Mouse (Mus musculus) embryonic facial prominence, embryonic 13.5 days (tissue): ENCODE measurements at regions not wholly inside any gene's neighbourhood (a gene's known extent, or its start where the extent isn't known, plus 50 kb on each side); places are given as distances from the start of the nearest gene placed in this dataset.

ENCODE experiments used
- ATAC-seq: fragments of 200-750 bp; cut with Nextera tagmentation; 2 replicates; pipeline ENCODE4 v1.8.0; 2017; ENCODE audit warnings: low read depth; ENCODE audit not compliant: insufficient number of reproducible peaks, insufficient read depth, low FRiP score, low TSS enrichment
- H3K27ac ChIP-seq: fragments of 300-500 bp; sonication (generic); 2 replicates; pipeline ENCODE4 v1.5.1; 2015; ENCODE audit warnings: moderate library complexity, mild to moderate bottlenecking, inconsistent platforms
- H3K27me3 ChIP-seq: fragments of 300-500 bp; sonication (generic); 2 replicates; pipeline ENCODE4 v1.6.1; 2015; ENCODE audit warnings: mild to moderate bottlenecking, inconsistent platforms
- H3K36me3 ChIP-seq: fragments of 300-500 bp; sonication (generic); 2 replicates; pipeline ENCODE4 v1.6.1; 2015; ENCODE audit warnings: mild to moderate bottlenecking, inconsistent platforms
- H3K4me1 ChIP-seq: fragments of 300-500 bp; sonication (generic); 2 replicates; pipeline ENCODE4 v1.6.1; 2015; ENCODE audit warnings: inconsistent platforms
- H3K4me2 ChIP-seq: fragments of 300-500 bp; sonication (generic); 2 replicates; pipeline ENCODE4 v1.6.1; 2015; ENCODE audit warnings: moderate library complexity, mild to moderate bottlenecking, inconsistent platforms
- H3K4me3 ChIP-seq: fragments of 300-500 bp; sonication (generic); 2 replicates; pipeline ENCODE4 v1.5.1; 2015; ENCODE audit warnings: mild to moderate bottlenecking, inconsistent platforms
- H3K9ac ChIP-seq: fragments of 300-500 bp; sonication (generic); 2 replicates; pipeline ENCODE4 v1.6.1; 2015; ENCODE audit warnings: mild to moderate bottlenecking, inconsistent platforms
- H3K9me3 ChIP-seq: fragments of 300-500 bp; sonication (generic); 2 replicates; pipeline ENCODE4 v1.6.1; 2016; ENCODE audit warnings: inconsistent platforms
- WGBS: fragments of 180-500 bp; shearing (Covaris S2); methylation state at CpG from one replicate; pipeline ENCODE4 v1.1.7; 2015; ENCODE audit warnings: mixed read lengths; 5-methylcytosine and 5-hydroxymethylcytosine counted together

DNA sequence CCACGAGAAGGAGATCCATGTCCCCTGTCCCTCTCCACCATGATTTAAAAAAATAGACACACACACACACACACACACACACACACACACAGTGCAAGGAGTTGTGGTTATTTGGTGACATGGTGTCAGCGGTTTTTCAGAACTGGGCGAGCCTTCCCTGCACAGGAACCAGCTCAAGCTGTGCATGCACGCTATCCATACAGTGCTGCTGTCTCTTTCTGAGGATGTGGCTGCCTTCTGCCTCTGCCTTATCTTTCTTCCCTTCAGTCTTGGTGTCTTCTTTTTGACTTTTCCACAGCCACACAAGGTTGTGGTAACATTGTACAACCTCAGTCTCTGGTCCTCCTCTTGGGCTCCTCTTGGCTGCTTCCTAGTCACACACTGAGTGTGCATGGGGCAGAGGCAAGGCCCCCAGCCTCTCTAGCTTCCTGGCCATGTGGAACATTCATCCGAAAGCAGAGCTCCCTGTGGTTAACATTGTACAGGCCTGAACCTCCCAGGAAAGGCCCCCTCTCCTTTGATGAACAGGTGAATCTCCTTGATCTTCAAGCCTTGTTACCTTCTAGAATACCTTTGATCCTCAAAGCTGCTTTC is 157.6 kb downstream of the Gadd45g start:
- Histone ChIP-seq H3K27ac (no peak overlapping the region), H3K27me3 (no peaks in the 10 kb centered on the region), H3K9me3 (no peaks in the 10 kb centered on the region), H3K9ac (no peak overlapping the region), H3K4me2 (no peak overlapping the region), H3K4me3 (no peak overlapping the region), H3K4me1 (peaks cover 15% of the 10 kb centered on the region), H3K36me3 (no peaks in the 10 kb centered on the region)
- no peak for ATAC-seq
- 80% methylated on average over 5 of the region's 5 CpGs for WGBS

- H3K9ac ChIP-seq, result no peak overlapping the region
- H3K4me1 ChIP-seq, result no peaks in the 10 kb centered on the region
- H3K9me3 ChIP-seq, result no peaks in the 10 kb centered on the region
- no peaks in the 10 kb centered on the region for H3K27me3 ChIP-seq
- H3K4me2 ChIP-seq, result no peak overlapping the region
- no peak for ATAC-seq
- H3K4me3 ChIP-seq, result no peak overlapping the region
- H3K36me3 ChIP-seq, result no peaks in the 10 kb centered on the region
- 50% methylated on average over 6 of the region's 6 CpGs for WGBS
- H3K27ac ChIP-seq, result no peak overlapping the region
Measured at GRCm38 (mm10) chr13:52007585-52008395, 161.3 kb downstream of the Gadd45g start.

- H3K4me1 ChIP-seq, result peaks cover 4% of the 10 kb centered on the region; the same call in 1 of the 2 replicates
- no peak overlapping the region for H3K27ac ChIP-seq
- no peak overlapping the region for H3K9ac ChIP-seq
- H3K36me3 ChIP-seq, result no peaks in the 10 kb centered on the region
- H3K4me3 ChIP-seq, result no peak overlapping the region
- no peak overlapping the region for H3K4me2 ChIP-seq
- no peaks in the 10 kb centered on the region for H3K27me3 ChIP-seq
- no peaks in the 10 kb centered on the region for H3K9me3 ChIP-seq
- 85% methylated on average over 4 of the region's 4 CpGs for WGBS
- no peak for ATAC-seq
Measured at GRCm38 (mm10) chr13:52009231-52009630, 162.8 kb downstream of the Gadd45g start.

GRCm38 (mm10) chr13:52009766-52010165 is 163.3 kb downstream of the Gadd45g start:
- no peak for ATAC-seq
- 85% methylated on average over 6 of the region's 6 CpGs for WGBS
- H3K27me3 ChIP-seq, result no peaks in the 10 kb centered on the region

DNA sequence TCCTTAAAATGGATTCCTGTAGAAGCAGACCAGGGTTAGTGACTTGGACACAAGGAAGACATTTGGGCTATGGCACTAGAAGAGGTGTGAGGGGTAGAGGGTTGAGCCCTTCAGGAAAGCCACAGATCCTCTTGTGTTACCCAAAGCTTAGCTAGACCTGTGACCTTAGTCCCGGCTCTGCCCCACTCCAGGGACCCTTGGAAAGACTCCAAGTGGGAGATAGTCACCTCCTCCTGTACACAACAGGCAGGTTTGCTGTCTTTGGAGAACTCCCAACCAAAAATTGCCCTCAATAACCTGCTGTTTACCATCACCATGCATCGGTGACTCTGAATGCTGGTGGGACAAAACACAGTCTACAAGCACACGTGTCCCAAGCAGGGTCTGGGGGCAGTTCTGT is 164.5 kb downstream of the Gadd45g start:
- no peak overlapping the region for H3K27ac ChIP-seq
- H3K4me1 ChIP-seq, result peaks cover 19% of the 10 kb centered on the region
- no peak overlapping the region for H3K9ac ChIP-seq
- no peak overlapping the region for H3K4me3 ChIP-seq
- H3K36me3 ChIP-seq, result no peaks in the 10 kb centered on the region
- H3K9me3 ChIP-seq, result no peaks in the 10 kb centered on the region
- WGBS, result 79% methylated on average over 3 of the region's 3 CpGs
- H3K4me2 ChIP-seq, result no peak overlapping the region
- no peaks in the 10 kb centered on the region for H3K27me3 ChIP-seq
- no peak for ATAC-seq

More at GRCm38 (mm10) chr13:52009766-52010165, 163.3 kb downstream of the Gadd45g start:
- Histone ChIP-seq H3K4me2 (no peak overlapping the region), H3K4me1 (peaks cover 7% of the 10 kb centered on the region), H3K4me3 (no peak overlapping the region), H3K27ac (no peak overlapping the region), H3K9ac (no peak overlapping the region), H3K9me3 (no peaks in the 10 kb centered on the region), H3K36me3 (no peaks in the 10 kb centered on the region)

DNA sequence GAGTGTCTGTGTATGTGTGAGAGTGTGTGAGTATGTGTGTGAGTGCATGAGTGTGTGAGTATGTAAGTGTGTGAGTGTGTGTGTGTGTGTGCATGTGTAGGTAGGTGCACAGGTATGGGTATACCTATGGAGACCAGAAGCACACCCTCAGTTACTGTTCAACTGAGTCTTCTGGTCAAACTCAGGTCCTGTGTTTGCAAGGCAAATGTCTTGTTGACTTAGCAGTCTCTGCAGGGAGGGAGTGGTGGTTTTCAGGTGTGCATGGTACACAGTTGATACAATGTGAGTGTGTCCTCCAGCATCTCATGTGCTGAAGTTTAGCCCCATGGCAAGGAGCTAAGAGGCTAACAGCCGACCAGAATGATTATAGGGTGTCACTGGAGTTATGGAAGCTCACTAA is 166.7 kb downstream of the Gadd45g start:
- Histone ChIP-seq H3K4me3 (no peak overlapping the region), H3K9ac (no peak overlapping the region), H3K4me2 (no peak overlapping the region), H3K4me1 (peaks cover 33% of the 10 kb centered on the region), H3K27me3 (no peaks in the 10 kb centered on the region), H3K9me3 (no peaks in the 10 kb centered on the region), H3K36me3 (no peaks in the 10 kb centered on the region), H3K27ac (no peak overlapping the region)
- no peak for ATAC-seq
- 67% methylated on average over 1 of the region's 1 CpGs for WGBS

DNA sequence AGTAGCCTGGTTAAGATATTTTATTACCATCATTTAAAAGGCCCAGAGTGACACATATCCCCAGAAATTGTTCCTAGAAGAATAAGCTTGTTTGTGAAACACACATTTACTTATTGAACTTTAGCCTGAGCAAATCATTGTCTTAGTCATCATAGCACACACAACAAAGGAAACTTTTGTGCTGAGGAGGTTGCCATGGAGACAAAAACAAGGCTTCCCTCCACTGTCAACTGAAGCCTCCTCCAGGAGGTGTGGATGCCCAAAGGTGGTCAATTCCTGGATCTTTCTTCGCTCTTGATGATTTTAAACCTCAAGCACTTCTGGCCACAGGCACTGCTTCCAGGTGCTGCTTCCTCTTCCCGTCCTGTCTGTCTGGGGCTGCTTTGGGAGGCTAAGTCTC is 167.3 kb downstream of the Gadd45g start:
- Histone ChIP-seq H3K4me2 (no peak overlapping the region), H3K4me3 (no peak overlapping the region), H3K36me3 (no peaks in the 10 kb centered on the region), H3K9me3 (no peaks in the 10 kb centered on the region), H3K9ac (no peak overlapping the region), H3K27ac (no peak overlapping the region), H3K27me3 (no peaks in the 10 kb centered on the region), H3K4me1 (peaks cover 33% of the 10 kb centered on the region)
- ATAC-seq, result no peak
- 59% methylated on average over 2 of the region's 2 CpGs for WGBS

DNA sequence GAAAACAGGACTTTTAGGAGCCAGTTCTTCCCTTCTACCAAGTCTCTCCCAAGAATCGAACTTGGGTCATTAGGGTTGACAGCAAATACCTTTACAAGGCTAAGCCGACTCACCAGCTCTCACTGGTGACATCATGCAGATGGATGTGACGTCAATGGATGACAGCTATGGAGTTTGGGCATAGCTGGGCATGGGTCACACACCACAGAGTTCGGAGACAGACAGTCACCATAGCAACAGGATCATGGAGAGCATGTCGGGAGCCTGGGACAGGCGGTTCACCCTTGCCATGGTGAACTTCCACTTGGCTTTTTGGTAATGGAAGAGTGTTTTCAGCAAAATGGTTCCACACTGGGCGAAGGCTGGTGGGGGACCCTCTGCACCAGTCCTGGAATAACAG is 168.1 kb downstream of the Gadd45g start:
- 63% methylated on average over 7 of the region's 7 CpGs for WGBS
- Histone ChIP-seq H3K4me2 (no peak overlapping the region), H3K36me3 (no peaks in the 10 kb centered on the region), H3K9ac (no peak overlapping the region), H3K9me3 (no peaks in the 10 kb centered on the region), H3K27ac (peak overlapping the region; percentile 77), H3K4me1 (peaks cover 33% of the 10 kb centered on the region), H3K27me3 (no peaks in the 10 kb centered on the region), H3K4me3 (no peak overlapping the region)
- ATAC-seq, result no peak

DNA sequence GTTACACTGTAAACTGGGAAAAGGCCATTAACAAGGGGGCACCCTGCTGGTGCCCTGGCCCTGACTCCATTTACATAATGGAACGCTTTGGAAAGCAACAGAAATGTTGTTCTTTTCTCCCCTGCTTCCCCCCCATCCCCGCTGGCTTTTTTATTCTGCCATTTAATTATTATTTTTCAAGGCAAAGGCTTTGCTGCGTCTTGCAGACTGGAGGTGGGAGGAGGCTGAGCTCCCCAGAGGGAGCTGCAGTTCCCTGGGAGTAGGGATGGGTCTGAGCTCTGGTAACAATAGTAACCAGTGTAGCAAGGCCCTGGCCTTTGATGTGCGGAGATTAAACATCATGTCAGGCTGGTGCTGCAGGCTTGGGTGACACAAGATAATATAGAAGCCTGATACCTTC is 168.6 kb downstream of the Gadd45g start:
- Histone ChIP-seq H3K36me3 (no peaks in the 10 kb centered on the region), H3K4me3 (no peak overlapping the region), H3K27me3 (no peaks in the 10 kb centered on the region), H3K9me3 (no peaks in the 10 kb centered on the region), H3K4me2 (peak overlapping the region; percentile 28), H3K4me1 (peaks cover 36% of the 10 kb centered on the region), H3K27ac (peak overlapping the region; percentile 77), H3K9ac (no peak overlapping the region)
- 7% methylated on average over 4 of the region's 4 CpGs for WGBS
- 0 out of 2 replicates have a peak, but pooled peaks have one; percentile 59 for ATAC-seq

GRCm38 (mm10) chr13:52015496-52015895 is 169.0 kb downstream of the Gadd45g start:
- H3K4me1 ChIP-seq, result peaks cover 39% of the 10 kb centered on the region
- WGBS, result 4% methylated on average over 5 of the region's 5 CpGs
- no peak overlapping the region for H3K9ac ChIP-seq
- no peak for ATAC-seq
- peak overlapping the region; percentile 77 for H3K27ac ChIP-seq
- no peaks in the 10 kb centered on the region for H3K9me3 ChIP-seq
- peak overlapping the region; percentile 28 for H3K4me2 ChIP-seq
- no peak overlapping the region for H3K4me3 ChIP-seq
- no peaks in the 10 kb centered on the region for H3K36me3 ChIP-seq
- H3K27me3 ChIP-seq, result no peaks in the 10 kb centered on the region

- Histone ChIP-seq H3K4me2 (no peak overlapping the region), H3K27me3 (no peaks in the 10 kb centered on the region), H3K9ac (no peak overlapping the region), H3K9me3 (no peaks in the 10 kb centered on the region), H3K27ac (no peak overlapping the region), H3K36me3 (no peaks in the 10 kb centered on the region), H3K4me3 (no peak overlapping the region), H3K4me1 (peaks cover 60% of the 10 kb centered on the region)
- WGBS, result 81% methylated on average over 11 of the region's 11 CpGs
- no peak for ATAC-seq
Measured at GRCm38 (mm10) chr13:52017598-52018190, 171.2 kb downstream of the Gadd45g start.

DNA sequence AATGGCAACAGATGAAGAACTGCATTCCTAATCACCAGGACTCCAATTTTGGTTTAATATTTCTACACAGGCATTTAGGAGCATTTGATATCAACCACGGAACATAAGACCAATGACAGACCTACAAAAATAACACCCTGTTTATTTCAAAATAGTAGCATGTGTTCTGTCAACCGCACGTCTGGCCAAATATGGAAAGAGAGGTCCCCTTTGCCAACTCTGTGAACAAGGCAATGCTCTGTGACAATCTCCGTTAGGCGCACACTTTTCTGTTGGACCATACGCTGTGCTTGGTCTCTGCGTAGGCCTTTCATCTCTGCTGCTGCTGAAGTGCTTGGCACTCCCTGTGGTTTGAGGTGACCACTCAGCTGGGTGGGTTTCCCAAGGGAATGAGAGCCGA is 173.2 kb downstream of the Gadd45g start:
- H3K4me1 ChIP-seq, result peaks cover 64% of the 10 kb centered on the region
- H3K27me3 ChIP-seq, result no peaks in the 10 kb centered on the region
- no peaks in the 10 kb centered on the region for H3K36me3 ChIP-seq
- H3K9me3 ChIP-seq, result no peaks in the 10 kb centered on the region
- no peak for ATAC-seq
- no peak overlapping the region for H3K4me3 ChIP-seq
- WGBS, result 85% methylated on average over 8 of the region's 8 CpGs
- no peak overlapping the region for H3K9ac ChIP-seq
- no peak overlapping the region for H3K27ac ChIP-seq
- no peak overlapping the region for H3K4me2 ChIP-seq
